Mouse (Mus musculus): ENCODE data around the gene Gm49510.

GRCm38 (mm10) chr15:78874989-78875388 is 24.5 kb upstream of the Gm49510 start:
- TF ChIP-seq POLR2A (IDR thresholded peaks at IDR 0.05; ENCODE audit: low read depth, low read length) (no peak), CTCF (conservative IDR thresholded peaks at IDR 0.05; ENCODE audit: insufficient read depth, insufficient read length, low read depth, low read length) (no peak)

All from kidney, adult 2 months (tissue).